Mouse (Mus musculus): ENCODE data around the gene Duox1. TPM values are rescaled to one million over a fixed set of nuclear protein-coding genes. Genes with fewer than 3 reads are reported as not detected.

Duox1 gene
- polyA plus RNA-seq, 1 experiment: not detected

- Histone ChIP-seq H3K27ac (replicated peaks; ENCODE audit: low read depth, low read length) (no peak overlapping the region), H3K4me3 (ENCODE audit: insufficient read depth, low read depth, low read length) (no peak overlapping the region), H3K4me1 (ENCODE audit: control insufficient read depth, insufficient read depth, insufficient read length, low read length) (peaks cover 4% of the 10 kb centered on the region)
Measured at GRCm38 (mm10) chr2:122372067-122372466, 56.6 kb downstream of the Duox1 start.

- 0 out of 2 replicates have a peak, but pooled peaks cover 2% of the 10 kb centered on the region for H3K4me1 ChIP-seq (ENCODE audit: control insufficient read depth, insufficient read depth, insufficient read length, low read length)
- no peak overlapping the region for H3K4me3 ChIP-seq (ENCODE audit: insufficient read depth, low read depth, low read length)
- H3K27ac ChIP-seq (replicated peaks; ENCODE audit: low read depth, low read length): no peak overlapping the region
Measured at GRCm38 (mm10) chr2:122372541-122372940, 57.1 kb downstream of the Duox1 start.

- Histone ChIP-seq H3K4me3 (ENCODE audit: insufficient read depth, low read depth, low read length) (no peak overlapping the region), H3K4me1 (ENCODE audit: control insufficient read depth, insufficient read depth, insufficient read length, low read length) (peaks cover 4% of the 10 kb centered on the region)
Measured at GRCm38 (mm10) chr2:122374012-122374411, 58.5 kb downstream of the Duox1 start.

GRCm38 (mm10) chr2:122374666-122375331 is 59.3 kb downstream of the Duox1 start:
- Histone ChIP-seq H3K4me3 (ENCODE audit: insufficient read depth, low read depth, low read length) (peak overlapping the region; percentile 66), H3K27ac (replicated peaks; ENCODE audit: low read depth, low read length) (peak overlapping the region; percentile 47; the same call in 1 of the 2 replicates), H3K4me1 (ENCODE audit: control insufficient read depth, insufficient read depth, insufficient read length, low read length) (peaks cover 3% of the 10 kb centered on the region)

More at GRCm38 (mm10) chr2:122374012-122374411, 58.5 kb downstream of the Duox1 start:
- H3K27ac ChIP-seq (replicated peaks; ENCODE audit: low read depth, low read length): no peak overlapping the region

- H3K4me3 ChIP-seq (ENCODE audit: insufficient read depth, low read depth, low read length): peak overlapping the region; percentile 72
- peaks cover 8% of the 10 kb centered on the region for H3K4me1 ChIP-seq (ENCODE audit: control insufficient read depth, insufficient read depth, insufficient read length, low read length)
- peak overlapping the region; percentile 72 for H3K27ac ChIP-seq (replicated peaks; ENCODE audit: low read depth, low read length)
Measured at GRCm38 (mm10) chr2:122375391-122375991, 60.0 kb downstream of the Duox1 start.

GRCm38 (mm10) chr2:122376041-122376561 is 60.6 kb downstream of the Duox1 start:
- H3K27ac ChIP-seq (replicated peaks; ENCODE audit: low read depth, low read length): peak overlapping the region; percentile 72
- peak overlapping the region; percentile 72 for H3K4me3 ChIP-seq (ENCODE audit: insufficient read depth, low read depth, low read length)
- peaks cover 10% of the 10 kb centered on the region for H3K4me1 ChIP-seq (ENCODE audit: control insufficient read depth, insufficient read depth, insufficient read length, low read length)

GRCm38 (mm10) chr2:122377215-122377674 is 61.8 kb downstream of the Duox1 start:
- Histone ChIP-seq H3K27ac (replicated peaks; ENCODE audit: low read depth, low read length) (peak overlapping the region; percentile 81; the same call in 1 of the 2 replicates), H3K4me3 (ENCODE audit: insufficient read depth, low read depth, low read length) (peak overlapping the region; percentile 77), H3K4me1 (ENCODE audit: control insufficient read depth, insufficient read depth, insufficient read length, low read length) (peaks cover 12% of the 10 kb centered on the region)

- H3K27ac ChIP-seq (replicated peaks; ENCODE audit: low read depth, low read length): peak overlapping the region; percentile 81
- peaks cover 13% of the 10 kb centered on the region for H3K4me1 ChIP-seq (ENCODE audit: control insufficient read depth, insufficient read depth, insufficient read length, low read length)
- peak overlapping the region; percentile 77 for H3K4me3 ChIP-seq (ENCODE audit: insufficient read depth, low read depth, low read length)
Measured at GRCm38 (mm10) chr2:122377751-122378246, 62.3 kb downstream of the Duox1 start.

GRCm38 (mm10) chr2:122378421-122379291 is 63.2 kb downstream of the Duox1 start:
- peak overlapping the region; percentile 7; the same call in 1 of the 2 replicates for H3K27ac ChIP-seq (replicated peaks; ENCODE audit: low read depth, low read length)
- H3K4me3 ChIP-seq (ENCODE audit: insufficient read depth, low read depth, low read length): peak overlapping the region; percentile 15; the same call in 1 of the 2 replicates
- H3K4me1 ChIP-seq (ENCODE audit: control insufficient read depth, insufficient read depth, insufficient read length, low read length): peaks cover 16% of the 10 kb centered on the region

GRCm38 (mm10) chr2:122379292-122379650 is 63.8 kb downstream of the Duox1 start:
- Histone ChIP-seq H3K4me1 (ENCODE audit: control insufficient read depth, insufficient read depth, insufficient read length, low read length) (peaks cover 16% of the 10 kb centered on the region), H3K27ac (replicated peaks; ENCODE audit: low read depth, low read length) (peak overlapping the region; percentile 7; the same call in 1 of the 2 replicates)

GRCm38 (mm10) chr2:122380768-122381311 is 65.4 kb downstream of the Duox1 start:
- Histone ChIP-seq H3K4me1 (ENCODE audit: control insufficient read depth, insufficient read depth, insufficient read length, low read length) (peaks cover 16% of the 10 kb centered on the region), H3K27ac (replicated peaks; ENCODE audit: low read depth, low read length) (peak overlapping the region; percentile 98), H3K4me3 (ENCODE audit: insufficient read depth, low read depth, low read length) (peak overlapping the region; percentile 55)

More at GRCm38 (mm10) chr2:122379292-122379650, 63.8 kb downstream of the Duox1 start:
- no peak overlapping the region for H3K4me3 ChIP-seq (ENCODE audit: insufficient read depth, low read depth, low read length)

- peak overlapping the region; percentile 14; the same call in 1 of the 2 replicates for H3K4me3 ChIP-seq (ENCODE audit: insufficient read depth, low read depth, low read length)
- peak overlapping the region; percentile 98 for H3K27ac ChIP-seq (replicated peaks; ENCODE audit: low read depth, low read length)
- peaks cover 16% of the 10 kb centered on the region for H3K4me1 ChIP-seq (ENCODE audit: control insufficient read depth, insufficient read depth, insufficient read length, low read length)
Measured at GRCm38 (mm10) chr2:122381329-122382103, 66.0 kb downstream of the Duox1 start.

- H3K4me3 ChIP-seq (ENCODE audit: insufficient read depth, low read depth, low read length): no peak overlapping the region
- H3K4me1 ChIP-seq (ENCODE audit: control insufficient read depth, insufficient read depth, insufficient read length, low read length): peaks cover 16% of the 10 kb centered on the region
- peak overlapping the region; percentile 95 for H3K27ac ChIP-seq (replicated peaks; ENCODE audit: low read depth, low read length)
Measured at GRCm38 (mm10) chr2:122382121-122382520, 66.6 kb downstream of the Duox1 start.

GRCm38 (mm10) chr2:122385095-122385494 is 69.6 kb downstream of the Duox1 start:
- Histone ChIP-seq H3K27ac (replicated peaks; ENCODE audit: low read depth, low read length) (no peak overlapping the region), H3K4me3 (ENCODE audit: insufficient read depth, low read depth, low read length) (no peak overlapping the region), H3K4me1 (ENCODE audit: control insufficient read depth, insufficient read depth, insufficient read length, low read length) (peaks cover 18% of the 10 kb centered on the region)
